Mouse (Mus musculus) embryo, embryonic 9.5 days (tissue): ENCODE data around the gene Slc39a7.

Experiments used
- DNase-seq: peaks from one replicate; pipeline ENCODE4 v3.0.0-alpha.2; 2017; ENCODE audit errors: extremely low spot score

Slc39a7 gene

GRCm38 (mm10) chr17:34031465-34032173 lies at the start of gene Slc39a7, which contains the start of gene Rxrb:
Gene Slc39a7 (minus strand): TSS chr17:34031682.
Gene Rxrb (plus strand): TSS chr17:34031812.
- DNase-seq, result peak; percentile 100

DNA sequence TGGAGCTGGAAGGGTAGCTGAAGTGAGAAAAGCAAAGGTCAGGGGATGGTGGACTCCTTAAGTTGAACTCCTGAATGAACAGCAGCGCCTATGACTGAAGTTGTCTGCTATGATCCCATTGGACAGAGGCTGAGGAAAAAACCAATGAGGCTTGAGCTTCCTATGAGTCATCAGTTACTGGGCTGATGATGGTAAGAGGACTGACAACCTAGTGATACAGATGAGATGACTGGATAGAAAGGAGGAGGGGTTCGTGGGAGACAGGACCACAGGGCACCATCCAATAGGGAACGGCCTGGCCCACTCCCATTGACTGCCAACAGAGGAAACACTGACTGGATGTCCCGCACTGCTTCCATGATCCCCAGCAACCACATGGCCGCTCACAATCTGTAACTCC lies 48.1 kb upstream of the Slc39a7 start:
- peak; percentile 36 for DNase-seq

- no peak for DNase-seq
Observed at GRCm38 (mm10) chr17:34079002-34079401, 47.5 kb upstream of the Slc39a7 start.

DNA sequence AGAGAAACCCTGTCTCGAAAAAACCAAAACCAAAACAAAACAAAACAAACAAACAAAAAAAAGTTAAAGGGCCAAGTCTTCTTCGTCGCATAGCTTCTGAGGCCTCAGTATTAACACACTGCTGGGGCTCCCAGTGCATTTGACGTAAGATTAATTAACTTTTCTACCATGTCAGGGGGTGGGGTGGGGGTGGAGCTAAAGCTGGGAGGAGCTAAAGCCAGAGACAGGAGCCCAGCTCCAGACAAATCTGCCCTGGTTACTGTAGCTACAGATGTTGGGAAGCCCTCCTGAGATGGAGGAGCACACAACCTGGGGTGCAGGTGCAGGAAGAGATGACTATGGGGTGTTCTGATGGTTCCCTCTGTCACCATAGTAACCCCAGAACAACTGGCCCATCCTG lies 46.7 kb upstream of the Slc39a7 start:
- DNase-seq, result no peak

- DNase-seq, result peak; percentile 82
Observed at GRCm38 (mm10) chr17:34077549-34077948, 46.1 kb upstream of the Slc39a7 start.

GRCm38 (mm10) chr17:34075271-34075670 lies 43.8 kb upstream of the Slc39a7 start:
- DNase-seq, result peak; percentile 45

GRCm38 (mm10) chr17:34072091-34072490 lies 40.6 kb upstream of the Slc39a7 start:
- no peak for DNase-seq

GRCm38 (mm10) chr17:34068864-34069263 lies 37.4 kb upstream of the Slc39a7 start:
- DNase-seq, result no peak

DNA sequence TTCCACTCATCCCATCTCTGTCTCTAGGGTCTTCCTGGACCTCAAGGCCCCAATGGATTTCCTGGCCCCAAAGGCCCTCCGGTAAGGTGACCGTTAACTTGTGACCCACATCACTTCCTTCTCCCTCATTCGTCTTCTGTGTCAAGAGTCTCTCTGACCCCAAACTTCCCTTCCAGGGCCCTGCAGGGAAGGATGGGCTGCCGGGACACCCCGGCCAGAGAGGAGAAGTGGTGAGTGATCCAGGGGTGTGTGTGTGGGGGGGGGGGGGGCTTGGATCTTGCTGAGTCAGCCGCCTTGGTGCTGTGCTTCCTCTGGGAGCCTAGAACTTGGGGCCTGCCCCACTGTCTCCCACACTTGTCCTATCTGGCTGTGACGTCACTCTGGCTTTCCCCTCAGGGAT lies 25.7 kb upstream of the Slc39a7 start:
- no peak for DNase-seq

DNA sequence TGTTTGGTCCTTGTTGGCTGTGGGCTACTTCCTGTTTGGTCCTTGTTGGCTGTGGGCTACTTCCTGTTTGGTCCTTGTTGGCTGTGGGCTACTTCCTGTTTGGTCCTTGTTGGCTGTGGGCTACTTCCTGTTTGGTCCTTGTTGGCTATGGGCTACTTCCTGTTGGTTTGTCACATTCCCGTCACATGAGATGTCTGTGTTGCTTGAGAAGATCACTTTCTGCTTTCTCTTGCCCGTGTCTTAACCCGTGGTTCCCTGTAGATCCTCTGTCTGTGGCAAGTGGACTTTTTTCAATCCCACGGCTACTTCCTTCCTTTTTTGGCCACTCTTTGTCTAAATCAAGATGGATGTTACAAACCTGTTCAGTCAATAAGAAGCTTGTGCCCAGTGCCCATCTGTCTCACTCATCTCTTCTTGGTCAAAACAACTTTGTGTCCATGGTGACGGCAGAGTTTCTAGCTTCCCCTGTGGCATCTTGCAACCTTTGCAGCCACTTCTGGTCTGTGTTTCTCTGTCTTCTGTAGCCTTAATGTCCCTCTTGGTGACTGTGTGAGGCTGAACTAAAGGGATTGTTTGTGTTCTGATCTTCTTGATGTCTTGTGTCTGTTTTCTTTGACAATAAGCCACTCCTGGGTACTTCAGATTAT lies 16.0 kb upstream of the Slc39a7 start:
- DNase-seq, result no peak

- DNase-seq, result no peak
Observed at GRCm38 (mm10) chr17:34045941-34046340, 14.5 kb upstream of the Slc39a7 start.

DNA sequence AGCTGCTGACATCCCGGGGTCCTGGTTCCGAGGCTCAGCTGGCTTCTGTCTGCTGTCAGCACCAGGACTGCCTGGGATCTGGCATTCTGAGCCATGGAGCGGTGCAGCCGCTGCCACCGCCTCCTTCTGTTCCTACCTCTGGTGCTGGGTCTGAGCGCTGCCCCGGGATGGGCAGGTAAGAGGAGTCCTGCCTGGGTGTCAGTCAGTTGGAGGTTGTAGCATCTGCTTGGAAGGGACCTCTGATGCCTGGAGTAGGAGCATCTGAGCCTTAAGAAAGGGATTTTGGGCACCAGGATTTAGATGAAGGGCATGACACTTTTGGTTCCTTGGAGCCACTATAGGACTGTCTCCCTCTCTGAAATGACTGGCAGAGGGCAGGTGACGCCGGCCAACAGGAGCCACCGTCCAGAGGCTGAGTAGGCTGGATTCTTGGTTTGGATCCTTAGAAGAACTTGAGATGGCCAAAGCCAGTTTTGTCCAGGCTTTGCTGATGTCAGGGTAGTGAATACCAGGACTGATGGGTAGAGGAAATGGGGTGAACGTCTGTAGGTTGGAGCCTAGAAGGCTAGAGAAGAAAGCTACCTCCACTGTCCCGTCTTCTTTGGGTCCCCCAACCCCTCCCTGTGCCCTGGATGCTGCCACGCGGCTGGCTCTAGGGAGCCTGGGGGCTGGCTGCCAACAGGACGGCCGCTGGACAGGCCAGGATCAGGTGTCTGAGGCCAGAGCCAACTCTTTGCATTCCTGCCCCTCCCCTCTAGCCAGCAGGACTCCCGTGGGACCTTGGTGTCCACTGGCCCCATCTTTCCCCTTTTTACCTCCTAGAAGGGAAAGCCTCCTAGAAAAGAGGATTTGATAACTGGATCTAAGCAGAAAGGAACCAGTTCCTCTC lies 8.3 kb upstream of the Slc39a7 start:
- no peak for DNase-seq

GRCm38 (mm10) chr17:34038878-34039561 lies 7.5 kb upstream of the Slc39a7 start, which contains the start of gene Col11a2:
Gene Col11a2 (plus strand): TSS chr17:34039437.
- no peak for DNase-seq

- no peak for DNase-seq
Observed at GRCm38 (mm10) chr17:34038440-34038839, 7.0 kb upstream of the Slc39a7 start.

- DNase-seq, result no peak
Observed at GRCm38 (mm10) chr17:34037241-34037640, 5.8 kb upstream of the Slc39a7 start.

DNA sequence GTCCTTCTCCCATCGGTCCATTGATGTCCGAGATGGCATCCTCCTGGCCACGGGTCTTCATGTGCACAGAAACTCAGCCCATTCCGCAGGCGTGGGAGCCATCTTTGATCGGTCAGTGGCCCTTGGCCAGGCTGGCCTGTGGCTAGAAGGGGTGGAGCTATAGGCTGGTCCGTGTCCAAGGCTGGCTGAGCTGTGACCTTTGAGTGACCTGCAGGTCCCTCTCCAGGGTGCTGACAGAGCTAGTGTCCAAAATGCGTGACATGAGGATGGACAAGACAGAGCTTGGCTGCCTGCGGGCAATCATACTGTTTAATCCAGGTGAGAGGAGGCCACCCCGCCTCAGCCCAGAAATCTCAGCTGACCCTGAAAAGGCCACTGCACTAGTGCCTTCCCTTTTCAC lies 5.2 kb upstream of the Slc39a7 start:
- DNase-seq, result no peak

- DNase-seq, result no peak
Observed at GRCm38 (mm10) chr17:34035517-34035916, 4.0 kb upstream of the Slc39a7 start.

DNA sequence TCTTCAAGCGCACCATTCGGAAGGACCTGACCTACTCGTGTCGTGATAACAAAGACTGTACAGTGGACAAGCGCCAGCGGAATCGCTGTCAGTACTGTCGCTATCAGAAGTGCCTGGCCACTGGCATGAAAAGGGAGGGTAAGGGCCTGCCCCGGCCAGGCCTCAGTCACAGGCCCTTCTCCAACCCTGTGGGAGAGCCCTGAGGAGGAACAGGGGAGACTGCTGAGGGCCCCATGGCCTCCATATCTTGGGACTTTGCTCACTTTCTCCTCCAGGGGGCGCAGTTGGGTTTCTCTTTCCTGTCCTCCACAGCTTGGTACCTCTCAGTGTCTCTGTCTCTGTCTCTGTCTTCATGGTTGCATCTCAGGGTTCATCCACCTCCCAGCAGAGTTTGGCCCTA lies 2.6 kb upstream of the Slc39a7 start:
- peak; percentile 71 for DNase-seq

GRCm38 (mm10) chr17:34033441-34033840 lies 2.0 kb upstream of the Slc39a7 start:
- no peak for DNase-seq

GRCm38 (mm10) chr17:34032806-34033205 lies 1.3 kb upstream of the Slc39a7 start:
- no peak for DNase-seq

DNA sequence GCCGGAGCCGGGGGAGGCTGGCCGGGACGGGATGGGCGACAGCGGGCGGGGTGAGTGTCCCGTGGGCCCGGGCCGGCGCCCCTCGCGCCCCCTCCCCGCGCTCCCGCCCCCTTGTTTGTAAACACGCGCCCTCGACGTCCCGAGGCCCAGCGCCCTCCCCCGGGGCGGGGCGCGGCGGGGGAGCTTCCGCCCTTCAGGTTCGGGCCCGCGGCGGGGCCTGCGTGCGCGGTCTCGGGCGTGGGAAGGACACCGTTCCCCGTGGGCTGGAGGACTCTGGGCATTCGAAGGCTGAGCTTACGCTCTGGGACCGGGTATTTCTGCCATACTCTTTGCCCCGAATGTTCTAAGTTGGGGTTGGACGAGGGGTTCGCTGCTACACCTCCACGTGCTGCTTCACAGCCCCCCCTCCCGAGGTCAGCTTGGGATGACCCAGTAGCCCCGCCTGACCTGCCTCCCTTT lies 721 bp upstream of the Slc39a7 start:
- peak; percentile 58 for DNase-seq
